Mouse (Mus musculus) layer of hippocampus, adult 18-20 months (tissue): ENCODE data around the gene Pick1. TPM values are rescaled to one million over a fixed set of nuclear protein-coding genes. Genes with fewer than 3 reads are reported as not detected.
"Not testable (repeated sequence)": the region's sequence is repeated elsewhere in the genome, so short reads cannot be mapped to it uniquely, and the experiment has no call there.

ENCODE experiments used
- DNase-seq, 2 experiments: peaks; one replicate each; pipeline ENCODE4 v3.0.0; 2022; ENCODE audit warnings: low spot score in 2 of 2
- total RNA-seq, 2 experiments: library from RNA; stranded (reverse); gene quantifications; 2 replicates each; pipeline ENCODE4 v1.2.3; 2021

Pick1 gene
- total RNA-seq, 2 experiments from 2014 or later, result 44.4 to 46.4 TPM

DNA sequence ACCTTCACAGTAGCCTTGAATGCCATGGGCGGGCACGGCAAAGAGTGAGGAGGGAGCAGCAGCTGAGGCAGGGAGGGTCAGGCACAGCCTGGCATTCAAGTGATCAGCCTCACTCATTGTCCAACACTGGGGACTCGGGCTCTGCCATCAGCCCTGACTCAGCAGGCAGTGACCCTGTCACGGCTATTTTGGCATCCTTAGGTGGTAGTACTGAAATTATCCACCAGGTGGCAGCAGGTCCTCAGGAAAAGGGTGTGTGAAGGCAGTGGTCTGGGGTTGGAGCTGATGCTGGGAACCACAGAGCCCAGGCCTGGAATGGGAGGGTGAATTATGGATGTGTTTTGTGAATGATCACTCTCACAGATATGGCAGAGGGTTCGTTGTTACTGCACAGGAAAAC, 4.3 kb upstream of the Pick1 start:
- DNase-seq, result peak; percentile 83 to 91

DNA sequence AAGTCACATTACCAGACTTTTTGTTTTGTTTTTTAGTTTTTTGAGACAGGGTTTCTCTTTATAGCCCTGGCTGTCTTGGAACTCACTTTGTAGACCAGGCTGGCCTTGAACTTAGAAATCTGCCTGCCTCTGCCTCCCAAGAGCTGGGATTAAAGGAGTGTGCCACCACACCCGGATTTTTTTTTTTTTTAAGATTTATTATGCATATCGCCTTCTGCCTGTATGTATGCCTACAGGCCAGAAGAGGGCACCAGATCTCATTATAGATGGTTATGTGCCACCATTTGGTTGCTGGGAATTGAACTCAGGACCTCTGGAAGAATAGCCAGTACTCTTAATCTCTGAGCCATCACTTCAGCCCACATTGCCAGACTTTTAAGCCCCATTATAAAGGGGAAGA, 3.2 kb upstream of the Pick1 start:
- not testable (repeated sequence) for DNase-seq

GRCm38 (mm10) chr15:79235268-79235667, 6.3 kb downstream of the Pick1 start:
- DNase-seq, result no peak

DNA sequence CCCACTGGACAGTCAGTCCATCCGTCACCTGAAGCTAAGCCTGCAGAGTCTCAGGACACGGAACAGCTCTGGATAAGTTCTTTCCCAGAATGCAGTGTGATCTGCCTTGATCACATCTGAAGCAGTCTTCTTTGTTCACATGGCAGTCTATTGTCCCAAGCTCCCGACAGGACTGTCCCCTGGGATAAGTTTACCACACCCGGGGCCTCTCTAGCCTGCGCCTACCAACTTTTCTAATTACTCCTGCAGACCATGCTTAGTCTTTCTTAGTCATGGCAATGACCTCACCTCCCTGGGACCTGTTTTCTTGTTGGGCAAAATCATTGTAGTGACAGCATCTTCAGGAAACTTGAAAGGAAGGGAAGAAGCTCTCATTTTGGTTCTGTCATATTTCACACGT, 9.1 kb downstream of the Pick1 start:
- no peak for DNase-seq

DNA sequence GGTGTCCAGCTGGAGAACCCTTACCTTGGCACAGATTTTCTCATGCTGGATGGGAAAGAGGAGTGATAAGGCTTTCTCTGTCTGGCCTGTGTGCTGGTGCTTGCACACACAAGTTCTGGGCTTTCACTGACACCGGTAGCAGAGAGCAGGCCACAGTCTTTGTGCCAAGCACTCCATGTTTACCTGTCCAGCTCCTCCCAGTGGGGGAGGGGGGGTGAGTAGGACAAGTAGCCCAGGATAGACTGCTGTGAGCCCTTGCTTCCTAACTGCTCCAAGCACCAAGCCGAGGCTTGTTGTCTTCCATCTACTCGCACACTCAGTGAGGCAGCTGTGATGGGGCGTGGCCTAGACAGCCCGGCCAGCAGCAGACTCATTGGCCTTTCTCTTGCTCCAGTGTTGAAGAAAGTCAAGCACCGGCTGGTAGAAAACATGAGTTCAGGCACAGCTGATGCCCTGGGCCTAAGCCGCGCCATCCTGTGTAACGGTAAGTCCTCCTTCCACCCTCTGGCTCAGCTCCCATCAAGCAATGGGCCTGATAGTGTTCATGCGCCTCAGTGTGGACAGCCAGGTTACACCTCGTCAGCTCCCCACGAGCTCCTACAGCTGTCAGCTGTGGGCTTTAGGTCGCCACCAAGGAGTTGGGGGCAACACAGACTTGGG, 13.7 kb downstream of the Pick1 start:
- DNase-seq, result no peak

DNA sequence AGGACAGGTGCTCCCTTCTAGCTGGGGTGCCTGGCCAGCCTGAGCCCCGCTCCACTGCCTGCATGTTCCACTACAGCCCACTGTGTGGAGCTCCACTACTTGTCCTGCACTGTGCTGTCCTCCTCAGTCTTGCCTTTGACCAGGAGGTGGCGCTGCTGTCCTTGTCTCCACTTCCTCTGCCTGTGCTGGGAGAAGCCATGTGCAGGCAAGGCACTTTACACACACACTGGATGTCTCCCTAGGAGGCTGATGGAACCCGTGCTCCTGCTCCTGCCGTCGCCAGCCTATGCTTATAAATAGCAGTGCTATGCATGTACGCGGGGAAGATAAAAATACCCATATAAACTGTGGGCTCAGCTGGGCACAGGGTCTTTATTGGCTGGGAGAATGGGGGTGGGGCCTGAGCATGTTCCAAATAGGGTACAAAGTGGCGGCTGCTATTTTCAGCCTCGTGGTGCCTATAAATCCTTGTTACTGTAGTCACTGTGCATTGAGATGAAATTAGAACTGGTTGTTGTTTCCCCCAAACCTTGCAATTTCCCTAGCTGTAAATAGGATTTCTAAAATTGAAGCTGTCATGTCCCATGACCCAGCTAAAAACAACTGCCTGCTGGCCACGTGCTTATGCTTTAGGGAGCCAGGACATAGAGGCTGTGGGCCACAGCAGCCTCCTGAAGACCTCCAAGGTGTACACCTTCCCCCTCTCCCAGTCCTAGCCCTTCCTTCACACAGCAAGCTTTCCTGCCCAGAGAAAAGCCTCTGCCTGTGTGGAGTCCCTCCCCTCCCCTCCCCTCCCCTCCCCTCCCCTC, 14.5 kb downstream of the Pick1 start:
- peak; percentile 96 to 99 for DNase-seq

GRCm38 (mm10) chr15:79244071-79244893, 15.3 kb downstream of the Pick1 start:
- DNase-seq, result no peak

DNA sequence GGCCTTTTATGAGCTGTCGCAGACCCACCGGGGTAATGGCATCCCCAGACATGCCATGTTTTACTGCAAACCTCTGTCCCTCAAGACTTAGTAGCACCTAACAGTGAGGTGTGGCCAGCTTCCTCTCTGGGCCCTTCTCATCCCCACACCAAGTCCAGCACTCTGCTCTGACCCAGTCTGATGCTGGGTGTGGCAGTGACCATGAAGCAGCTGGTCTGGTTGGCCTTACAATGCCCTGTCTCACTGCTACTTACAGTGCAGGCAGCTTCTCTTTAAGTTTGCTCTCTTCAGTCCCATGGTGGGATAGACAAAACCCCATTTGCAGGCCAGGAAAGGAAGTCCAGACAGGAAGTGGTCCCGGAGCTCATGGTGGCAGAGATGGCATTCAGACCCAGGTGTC, 16.3 kb downstream of the Pick1 start:
- DNase-seq, result no peak

GRCm38 (mm10) chr15:79250236-79250635, 21.3 kb downstream of the Pick1 start:
- DNase-seq, result no peak

GRCm38 (mm10) chr15:79251168-79251567, 22.2 kb downstream of the Pick1 start:
- no peak for DNase-seq

GRCm38 (mm10) chr15:79251781-79252491, 23.0 kb downstream of the Pick1 start:
- peak in 1 of 2 experiments; percentile 38 for DNase-seq

GRCm38 (mm10) chr15:79252580-79252979, 23.6 kb downstream of the Pick1 start:
- DNase-seq, result no peak

DNA sequence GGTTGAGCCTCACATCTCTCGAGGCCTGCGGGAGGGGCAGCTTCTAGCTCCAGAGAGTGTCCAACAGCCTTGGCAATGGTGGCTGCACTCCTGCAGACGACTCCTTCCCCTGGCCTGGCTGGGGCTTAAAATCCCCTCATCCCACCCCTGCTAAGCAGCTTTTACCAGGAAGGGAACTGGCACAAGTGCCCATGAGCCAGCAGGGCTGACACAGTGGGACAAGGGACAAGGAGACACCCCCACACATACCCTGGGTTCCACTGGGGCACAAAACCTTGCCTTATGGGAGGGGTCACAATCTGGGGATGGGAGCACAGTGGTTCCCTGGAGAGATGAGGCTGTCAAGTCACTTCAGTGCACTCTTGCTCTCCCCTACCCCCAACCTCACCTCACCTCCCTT, 25.7 kb downstream of the Pick1 start, which contains the start of gene Slc16a8:
Slc16a8 (minus strand) TSS at position 101 of the 400 bp plus-strand sequence.
- DNase-seq, result no peak

GRCm38 (mm10) chr15:79258521-79258920, 29.5 kb downstream of the Pick1 start:
- DNase-seq, result no peak

DNA sequence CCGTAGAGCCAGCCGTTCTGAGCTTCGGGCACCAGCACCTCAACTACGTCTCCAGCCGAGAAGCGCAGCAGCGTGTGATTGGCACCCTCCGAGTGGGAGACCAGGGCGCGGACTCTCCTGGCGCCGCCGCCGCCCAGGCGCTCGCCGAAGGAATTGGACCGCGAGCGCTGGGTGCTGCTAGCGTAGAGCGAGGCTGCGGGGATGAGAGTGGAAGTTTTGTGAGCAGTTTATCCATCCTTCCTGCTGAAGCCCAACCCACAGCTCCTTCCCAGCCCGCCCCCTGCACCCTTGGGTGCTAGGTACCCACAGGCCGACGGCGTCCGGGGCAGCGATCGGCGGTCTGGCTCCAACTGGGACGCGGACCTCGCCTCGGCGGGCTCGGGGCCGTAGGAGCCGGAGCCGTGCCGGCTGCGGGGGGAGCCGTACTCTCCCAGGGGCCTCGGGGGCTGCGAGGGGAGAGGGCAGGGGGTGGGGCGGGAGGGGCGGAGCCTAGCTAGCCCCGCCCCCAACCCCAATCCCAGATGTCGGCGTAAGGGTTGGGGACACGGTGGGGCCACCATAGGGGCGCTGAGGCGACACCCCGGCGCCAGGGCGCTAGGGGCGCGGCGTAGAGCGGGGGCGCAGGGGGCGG, 32.2 kb downstream of the Pick1 start:
- peak in 1 of 2 experiments; percentile 29 for DNase-seq

GRCm38 (mm10) chr15:79261757-79262156, 32.8 kb downstream of the Pick1 start:
- DNase-seq, result no peak

- no peak for DNase-seq
Measured at GRCm38 (mm10) chr15:79262375-79262774, 33.4 kb downstream of the Pick1 start.

- DNase-seq, result no peak
Measured at GRCm38 (mm10) chr15:79262786-79263309, 33.9 kb downstream of the Pick1 start.

- no peak for DNase-seq
Measured at GRCm38 (mm10) chr15:79263726-79264125, 34.8 kb downstream of the Pick1 start.

DNA sequence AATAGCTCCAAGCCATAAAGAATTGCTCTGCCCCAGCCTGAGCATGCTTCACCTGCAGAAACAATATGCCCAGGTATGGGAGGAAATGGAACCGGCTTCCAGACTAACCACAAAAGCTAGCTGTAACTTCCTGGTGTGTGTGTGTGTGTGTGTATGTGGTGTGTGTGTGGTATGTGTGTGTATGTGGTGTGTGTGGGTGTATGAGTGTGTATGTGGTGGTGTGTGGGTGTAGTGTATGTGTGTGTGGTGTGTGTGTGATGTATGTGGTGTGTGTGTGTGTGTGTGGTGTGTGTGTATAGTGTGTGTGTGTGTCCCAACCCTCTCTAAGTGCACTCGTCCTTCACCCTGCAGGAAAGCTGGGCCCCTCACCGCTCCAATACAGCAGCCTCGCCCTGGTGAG, 36.4 kb downstream of the Pick1 start:
- no peak for DNase-seq
